Mouse (Mus musculus) heart, postnatal 25 days (tissue): Measurements from ENCODE around the gene Atg2b. TPM values are rescaled to one million over a fixed set of nuclear protein-coding genes. Genes with fewer than 3 reads are reported as not detected.

Experiments used
- DNase-seq: peaks from one replicate; pipeline ENCODE4 v3.0.0; 2022; ENCODE audit warnings: low spot score
- intact Hi-C: fragments of 180-260 bp; cut with DNase I; formaldehyde crosslinking; loops from one replicate; pipeline ENCODE4 v1.15.1; 2025
- total RNA-seq, 2 experiments: library from RNA; stranded (reverse); gene quantifications; 2 replicates each; pipeline ENCODE4 v1.2.3; 2021

Atg2b gene
- total RNA-seq, 2 experiments from 2014 or later: 17.0 to 18.8 TPM

DNA sequence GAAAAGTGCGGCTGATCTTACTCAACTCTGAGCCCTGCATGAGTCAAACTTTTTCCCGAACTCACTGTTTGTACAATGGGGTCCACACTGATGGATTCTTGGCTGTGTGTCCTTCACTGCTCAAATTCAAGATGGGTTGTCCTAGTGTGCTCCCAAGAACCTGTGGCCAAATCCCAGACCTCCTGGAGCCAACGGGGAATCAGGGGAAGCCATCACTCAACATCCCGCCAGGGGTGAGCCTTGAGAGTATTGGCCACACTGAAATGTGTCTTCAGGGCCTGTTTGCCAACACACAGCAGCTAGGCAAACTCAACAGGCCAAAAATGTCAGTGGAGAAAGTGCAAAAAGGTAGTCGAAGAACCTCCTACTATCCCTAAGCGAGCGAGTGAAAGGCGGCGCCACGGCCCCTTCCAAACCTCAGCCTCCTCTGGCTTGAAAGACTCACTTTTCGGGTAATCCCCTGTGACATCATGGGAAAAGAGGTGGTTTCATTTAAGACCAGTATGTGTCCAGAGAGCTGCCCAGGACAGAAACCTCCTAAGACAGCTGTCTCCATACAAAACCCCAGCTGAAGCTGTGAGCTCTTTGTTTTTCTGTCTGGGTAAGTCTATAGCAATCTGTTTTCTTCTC, 82.3 kb downstream of the Atg2b start, which contains the start of gene Bdkrb1:
Bdkrb1 (plus strand) TSS at position 505 of the 630 bp plus-strand sequence.
- DNase-seq: no peak
- intact Hi-C loops: no loop called here

DNA sequence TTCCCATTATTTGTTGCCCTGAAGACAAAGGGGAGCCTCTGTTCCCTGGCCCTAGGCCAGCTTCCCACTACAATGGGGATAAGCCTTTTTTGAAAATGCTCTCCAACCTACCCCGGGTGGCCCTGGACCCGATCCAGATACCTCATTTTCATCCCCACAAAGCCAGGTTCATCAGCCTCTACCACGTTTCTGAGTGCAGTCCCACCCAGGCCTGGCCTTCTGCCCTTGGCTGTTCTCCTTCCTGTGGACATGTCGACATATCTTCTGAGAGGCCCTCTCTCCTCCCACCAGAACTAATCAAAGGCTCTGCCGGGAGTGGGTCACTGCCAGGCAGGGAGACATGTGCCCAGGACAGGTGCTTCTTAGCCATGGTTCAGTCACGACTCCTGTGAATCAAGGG, 83.4 kb downstream of the Atg2b start:
- no peak for DNase-seq
- intact Hi-C loops: no loop called here

DNA sequence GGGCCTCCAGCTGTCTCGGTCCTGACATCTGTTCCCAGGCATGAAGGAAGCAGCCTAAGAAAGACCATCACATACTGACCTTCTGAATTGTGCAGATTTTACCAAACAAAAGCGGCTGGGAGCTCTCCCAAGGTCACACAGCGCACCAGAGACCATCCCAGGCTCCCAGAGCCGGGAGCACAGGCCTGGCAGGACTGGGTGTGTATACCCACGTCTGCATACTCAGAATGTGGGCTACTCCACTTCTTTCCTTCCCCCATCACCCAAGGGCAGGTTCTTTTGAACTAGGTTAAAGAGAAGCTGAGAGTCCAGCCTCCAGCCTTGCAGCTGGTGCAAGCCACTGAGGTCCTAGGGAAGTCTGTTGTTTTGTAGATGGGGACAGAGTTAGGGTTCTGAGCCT, 85.9 kb downstream of the Atg2b start:
- no peak for DNase-seq
- intact Hi-C loops: no loop called here

DNA sequence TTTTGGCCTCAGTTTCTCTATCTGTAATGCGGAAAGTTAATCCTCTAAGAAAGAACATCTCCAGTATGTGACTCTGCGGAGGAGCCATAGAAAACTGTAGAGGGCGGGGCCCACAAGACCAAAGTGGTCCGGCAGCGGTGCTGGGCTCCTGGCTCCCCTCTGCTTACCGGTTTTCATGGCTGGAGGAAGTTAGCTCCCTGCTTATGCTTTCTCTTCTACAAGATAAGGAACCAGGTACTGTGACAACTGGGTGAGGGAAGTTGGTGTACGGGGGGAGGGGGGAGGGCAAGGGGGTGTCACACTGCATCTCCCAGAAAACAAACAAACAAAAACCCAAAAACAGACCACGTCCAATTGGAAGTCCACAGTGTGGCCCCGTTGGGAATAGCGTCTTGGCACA, 86.5 kb downstream of the Atg2b start:
- DNase-seq: no peak
- intact Hi-C loops: no loop called here

DNA sequence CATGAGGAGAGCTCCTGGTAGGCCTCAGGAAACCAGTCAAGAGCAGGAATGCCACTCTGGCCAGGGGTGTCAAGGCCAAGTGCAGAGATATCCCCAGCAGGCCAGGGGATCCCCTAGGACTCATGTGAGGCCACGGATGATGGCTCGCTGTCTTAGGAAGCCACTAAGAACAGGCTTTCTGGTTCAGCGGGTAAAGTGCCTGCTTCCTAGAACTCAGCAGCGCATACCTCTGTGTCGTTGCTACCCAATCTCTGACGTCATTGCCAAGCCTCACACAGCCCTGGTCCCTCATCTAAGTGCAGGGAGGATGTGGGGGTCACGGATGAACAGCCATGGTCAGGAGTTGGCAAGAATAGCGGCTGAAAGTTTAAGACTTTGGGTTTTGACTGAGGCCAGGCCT, 87.9 kb downstream of the Atg2b start:
- DNase-seq: no peak
- intact Hi-C loops: no loop called here

DNA sequence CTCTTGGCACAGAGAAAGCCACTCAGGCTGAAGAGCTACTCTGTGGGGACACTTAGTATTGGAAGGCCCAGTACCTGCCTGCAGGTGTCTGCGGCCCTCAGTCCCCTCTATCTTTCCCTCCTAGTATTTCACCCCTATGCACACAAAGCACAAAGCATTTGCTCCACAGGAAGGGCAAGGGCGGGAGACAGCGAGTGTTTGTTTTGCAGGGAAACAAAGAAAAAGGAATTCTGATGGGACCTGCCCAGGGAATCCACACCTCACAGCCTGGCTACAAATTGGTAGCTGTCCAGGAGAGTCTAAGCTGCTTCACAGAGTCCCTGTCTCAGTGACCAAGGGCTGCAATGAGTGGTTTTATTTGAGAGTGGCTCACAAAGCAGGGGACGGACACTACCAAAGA, 91.5 kb downstream of the Atg2b start:
- no peak for DNase-seq
- intact Hi-C loops: no loop called here

DNA sequence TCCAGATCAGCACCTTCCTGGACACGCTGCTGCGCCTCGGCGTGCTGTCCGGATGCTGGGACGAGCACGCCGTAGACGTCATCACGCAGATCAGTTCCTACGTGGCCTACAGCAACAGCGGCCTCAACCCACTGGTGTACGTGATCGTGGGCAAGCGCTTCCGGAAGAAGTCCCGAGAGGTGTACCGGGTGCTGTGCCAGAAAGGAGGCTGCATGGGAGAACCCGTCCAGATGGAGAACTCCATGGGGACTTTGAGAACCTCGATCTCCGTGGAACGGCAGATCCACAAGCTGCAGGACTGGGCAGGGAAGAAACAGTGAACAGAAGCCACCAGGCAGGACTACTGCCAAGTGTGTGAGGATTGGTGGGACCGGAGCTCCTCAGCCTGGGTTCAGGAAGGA, 92.7 kb downstream of the Atg2b start:
- no peak for DNase-seq
- intact Hi-C loops: no loop called here

DNA sequence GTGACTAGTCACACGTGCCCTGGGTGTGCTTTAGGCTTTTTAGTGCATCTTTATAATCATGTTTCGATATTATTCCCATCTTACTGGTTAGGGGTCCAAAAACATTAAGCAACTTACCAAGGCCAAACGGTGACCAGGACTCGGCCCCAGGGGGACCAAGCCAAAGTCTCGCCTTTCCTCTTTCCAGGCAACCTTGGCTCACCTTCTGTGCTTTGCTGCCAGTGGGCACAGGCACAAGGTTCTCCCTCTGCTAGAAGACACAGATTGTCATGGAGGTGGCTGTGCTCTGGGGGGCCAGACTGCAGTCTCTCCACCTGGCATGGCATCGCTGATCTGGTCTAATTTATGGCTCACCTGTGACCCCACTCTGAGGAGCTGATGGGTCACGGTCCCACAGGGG, 94.2 kb downstream of the Atg2b start:
- no peak for DNase-seq
- intact Hi-C loops: no loop called here

DNA sequence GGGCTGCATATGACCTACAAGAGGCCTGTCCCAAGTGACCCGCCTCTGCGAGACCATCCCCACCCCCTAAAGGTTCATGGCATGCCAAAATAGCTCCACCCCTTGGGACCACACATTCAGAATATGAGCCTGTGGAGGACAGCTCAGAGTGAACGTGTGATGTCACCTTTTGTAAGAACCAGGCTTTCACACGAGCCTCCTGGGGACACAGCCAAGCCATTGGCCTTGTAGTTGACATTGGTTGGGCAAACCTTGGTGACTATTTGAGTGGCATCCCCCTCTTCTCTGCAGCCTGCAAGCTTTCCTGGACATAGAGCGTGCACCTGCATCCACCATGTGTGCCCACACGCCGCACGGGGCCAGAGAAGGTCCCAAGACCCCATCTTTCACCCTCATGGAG, 97.5 kb downstream of the Atg2b start:
- DNase-seq: no peak
- intact Hi-C loops: no loop called here

DNA sequence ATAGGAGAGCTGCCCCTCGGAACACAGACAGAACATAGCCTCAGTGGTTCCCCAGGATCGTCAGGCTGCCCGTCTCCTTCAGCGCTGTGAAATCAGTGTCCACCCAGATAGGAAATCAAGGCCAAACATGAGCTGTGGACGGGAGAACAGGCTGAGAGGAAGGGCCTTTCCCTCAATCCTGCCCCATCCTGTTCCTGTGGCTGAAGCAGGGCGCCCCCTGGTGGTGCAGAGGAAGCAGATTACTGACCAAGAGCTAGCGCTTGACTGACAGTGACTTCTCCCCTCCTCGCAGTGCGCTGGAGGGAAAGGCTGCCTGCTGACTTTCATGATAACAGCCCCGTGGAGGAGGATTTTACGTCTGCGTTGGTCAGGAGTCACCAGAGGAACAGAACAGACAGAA, 100.2 kb downstream of the Atg2b start:
- peak; percentile 37 for DNase-seq
- intact Hi-C loops: loop anchor here (1.0 to 2.0 kb wide), 2 partner anchors 20 to 87 kb away; no protein-coding TSS in a partner anchor

DNA sequence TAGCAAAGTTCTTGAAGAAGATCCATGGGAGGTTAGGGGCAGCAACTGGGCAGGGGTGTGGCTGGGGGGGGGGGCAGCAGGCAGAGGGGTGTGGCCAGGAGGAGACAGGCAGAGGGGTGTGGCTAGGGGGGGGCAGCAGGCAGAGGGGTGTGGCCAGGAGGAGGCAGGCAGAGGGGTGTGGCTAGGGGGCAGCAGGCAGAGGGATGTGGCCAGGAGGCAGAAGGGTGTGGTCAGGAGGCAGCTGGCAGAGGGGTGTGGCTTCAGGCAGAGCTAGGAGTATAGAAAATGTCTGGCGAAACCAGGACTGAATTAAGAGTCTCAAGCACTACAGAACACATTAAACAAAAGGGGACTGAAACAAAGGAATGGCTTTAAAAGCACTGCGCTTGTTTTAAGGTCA, 101.5 kb downstream of the Atg2b start:
- no peak for DNase-seq
- intact Hi-C loops: no loop called here

DNA sequence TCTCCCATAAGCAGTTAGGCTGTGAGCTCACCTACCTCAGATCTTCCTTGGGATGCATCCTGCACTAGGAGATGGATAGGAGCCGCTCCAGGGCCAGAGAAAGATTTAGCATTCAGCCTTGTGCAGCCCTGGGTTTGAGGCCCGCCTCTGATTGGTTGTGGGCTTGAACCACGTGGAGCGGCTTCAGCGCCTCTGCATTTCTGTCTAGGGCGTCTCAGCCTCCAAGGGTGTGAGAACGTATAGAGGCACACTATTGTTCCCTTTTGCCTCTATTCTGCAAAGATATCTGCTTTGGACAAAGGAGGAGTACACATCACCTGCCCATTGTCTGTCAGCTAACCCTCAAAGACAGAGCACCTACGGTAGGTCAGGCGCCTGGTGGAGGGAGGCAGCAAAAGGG, 102.5 kb downstream of the Atg2b start:
- DNase-seq: no peak
- intact Hi-C loops: no loop called here

DNA sequence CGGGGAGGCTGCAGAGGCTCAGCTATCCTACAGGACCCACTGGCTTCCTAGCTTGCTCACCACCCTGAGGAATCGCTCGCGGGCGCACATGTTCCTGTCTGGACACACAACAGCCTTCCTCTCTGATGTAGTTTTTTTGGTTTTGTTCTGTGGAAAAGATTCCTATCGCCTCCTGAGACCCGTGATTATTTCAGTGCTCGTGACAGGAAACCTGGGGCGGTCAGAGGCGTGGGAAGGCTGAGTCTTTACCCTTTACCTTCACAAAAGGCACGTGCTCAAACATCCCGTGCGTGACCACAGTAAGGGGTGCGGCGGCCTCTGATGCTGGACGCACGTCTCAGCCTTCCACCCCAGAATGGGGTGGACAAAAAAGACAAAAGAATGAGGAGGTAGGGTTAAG, 104.5 kb downstream of the Atg2b start:
- intact Hi-C loops: no loop called here
- no peak for DNase-seq

DNA sequence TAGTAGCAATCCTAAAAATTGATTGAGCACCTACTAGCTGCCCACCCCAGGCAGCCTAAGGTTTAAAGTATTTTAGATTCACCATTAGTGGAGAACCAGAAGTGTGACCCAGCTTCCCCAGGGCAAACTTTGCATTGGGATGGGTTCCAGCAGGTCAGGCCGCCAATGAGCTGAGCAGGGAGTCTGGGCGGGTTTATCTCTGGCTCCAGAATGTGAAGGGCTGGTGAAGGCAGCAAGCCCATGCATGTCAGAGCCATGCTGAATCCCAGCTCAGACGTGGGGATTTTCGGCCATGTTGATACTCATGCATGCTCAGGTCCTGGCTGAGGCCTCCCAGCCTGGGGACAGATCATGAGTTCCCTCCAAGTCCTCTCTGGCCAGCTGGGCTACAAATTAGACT, 110.7 kb downstream of the Atg2b start:
- DNase-seq: no peak
- intact Hi-C loops: no loop called here

DNA sequence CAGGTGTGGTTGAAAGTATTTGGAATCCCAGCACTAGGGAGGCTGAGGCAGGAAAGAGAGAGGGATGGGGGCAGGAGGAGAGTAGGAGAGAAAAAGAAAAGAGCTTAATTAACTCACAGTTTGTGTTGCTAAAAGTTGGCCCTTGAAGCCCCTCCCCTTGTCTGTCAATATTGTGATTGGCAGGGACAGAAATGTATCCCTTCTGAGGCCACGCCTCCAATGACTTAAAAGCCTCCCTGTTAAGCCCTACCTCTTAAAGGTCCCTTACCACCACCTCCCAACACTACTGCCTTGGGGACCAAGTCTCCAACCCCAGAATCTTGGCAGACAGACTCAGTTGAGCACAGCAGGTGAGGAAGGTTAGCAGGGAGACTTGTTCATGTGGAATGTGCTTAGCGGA, 112.4 kb downstream of the Atg2b start:
- no peak for DNase-seq
- intact Hi-C loops: no loop called here

DNA sequence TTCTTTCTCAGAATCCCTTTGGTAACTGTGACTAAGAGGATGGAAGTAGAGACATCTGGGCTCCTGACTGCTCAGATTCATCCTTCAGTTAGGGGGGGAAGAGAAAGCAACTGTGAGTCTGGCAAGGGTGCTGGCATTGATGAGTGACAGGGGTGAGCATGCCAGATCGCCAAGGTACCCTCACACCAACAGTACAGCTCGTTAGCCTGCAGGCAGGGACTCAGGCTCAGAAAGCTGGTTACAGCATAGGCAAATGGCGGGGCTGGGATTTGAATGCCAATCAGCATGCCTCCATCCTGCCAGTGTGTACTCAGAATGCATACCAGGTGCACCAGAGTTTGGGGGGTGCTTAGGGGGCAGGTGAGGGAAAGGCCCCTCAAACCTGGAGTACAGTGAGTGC, 113.1 kb downstream of the Atg2b start:
- intact Hi-C loops: no loop called here
- DNase-seq: no peak

Other genes starting within 250 kb of the Atg2b start
- gene D430019H16Rik, start 231.4 kb downstream of the Atg2b start, total RNA-seq: under 1 TPM; 0.22 to 0.34 TPM
- gene Bdkrb2, start 122.0 kb downstream of the Atg2b start, total RNA-seq: under 1 TPM; 0.59 to 0.88 TPM
- gene Bdkrb1, start 82.1 kb downstream of the Atg2b start, total RNA-seq: not detected
- 1 to 10 TPM; 7.0 to 7.6 TPM for gene Gskip, start 382 bp downstream of the Atg2b start, total RNA-seq
- gene Ak7, start 20.8 kb upstream of the Atg2b start, total RNA-seq: under 1 TPM in 1 of 2 experiments, not detected in 1; 0.08 TPM
- gene Papola, start 99.5 kb upstream of the Atg2b start, total RNA-seq: 100 to 1,000 TPM; 124 to 133 TPM